Mouse (Mus musculus) liver, postnatal 0 days (tissue): Measurements from ENCODE around the gene Nceh1. TPM values are rescaled to one million over a fixed set of nuclear protein-coding genes. Genes with fewer than 3 reads are reported as not detected.
A peak's percentile ranks its signal among the peaks of the same experiment; 100 is the strongest.

ENCODE experiments used
- ATAC-seq: fragments of 200-750 bp; cut with Nextera tagmentation; 2 replicates; pipeline ENCODE4 v1.8.0; 2017; ENCODE audit warnings: mild to moderate bottlenecking, moderate library complexity
- DNase-seq: peaks from one replicate; pipeline ENCODE4 v3.0.0-alpha.2; 2016
- H3K27ac ChIP-seq: fragments of 300-500 bp; sonication (generic); 2 replicates; pipeline ENCODE4 v1.5.1; 2014; ENCODE audit warnings: antibody characterized with exemption, moderate library complexity, mild to moderate bottlenecking, low read depth
- H3K27me3 ChIP-seq: fragments of 300-500 bp; sonication (generic); 2 replicates; pipeline ENCODE4 v1.6.1; 2014; ENCODE audit warnings: low read length, control low read depth, mixed read lengths; ENCODE audit not compliant: insufficient read depth
- H3K36me3 ChIP-seq: fragments of 300-500 bp; sonication (generic); replicated peaks from 2 replicates; pipeline ENCODE4 v1.6.1; 2014; ENCODE audit warnings: mild to moderate bottlenecking, control low read depth, low read length, moderate library complexity, mixed read lengths; ENCODE audit not compliant: insufficient read depth
- H3K4me1 ChIP-seq: fragments of 300-500 bp; sonication (generic); 2 replicates; pipeline ENCODE4 v1.6.1; 2014; ENCODE audit warnings: antibody characterized with exemption, mild to moderate bottlenecking, control low read depth; ENCODE audit not compliant: insufficient read depth
- H3K4me2 ChIP-seq: fragments of 300-500 bp; sonication (generic); 2 replicates; pipeline ENCODE4 v1.6.1; 2014; ENCODE audit warnings: low read depth, mild to moderate bottlenecking, low read length, moderate library complexity, mixed read lengths
- H3K4me3 ChIP-seq: fragments of 300-500 bp; sonication (generic); 2 replicates; pipeline ENCODE4 v1.5.1; 2014; ENCODE audit warnings: low read depth, low read length
- H3K9ac ChIP-seq: fragments of 300-500 bp; sonication (generic); replicated peaks from 2 replicates; pipeline ENCODE4 v1.6.1; 2014; ENCODE audit warnings: mild to moderate bottlenecking, moderate library complexity
- H3K9me3 ChIP-seq: fragments of 300-500 bp; sonication (generic); 2 replicates; pipeline ENCODE4 v1.6.1; 2016; ENCODE audit warnings: mild to moderate bottlenecking, control low read depth, low read length, mixed read lengths
- CTCF ChIP-seq: sonication (generic); IDR thresholded peaks from 2 replicates; pipeline ENCODE4 v1.5.1; 2016; ENCODE audit warnings: antibody characterized with exemption, low read depth
- EP300 ChIP-seq: IDR thresholded peaks from 2 replicates; pipeline ENCODE4 v1.6.1; 2016; ENCODE audit warnings: antibody characterized with exemption, low read depth, mild to moderate bottlenecking
- WGBS: fragments of 180-500 bp; shearing (Covaris S2); extraction: QIAGEN DNeasy Blood & Tissue Kit; methylation state at CpG from one replicate; pipeline ENCODE4 v1.1.7; 2014; ENCODE audit not compliant: insufficient replicate concordance; 5-methylcytosine and 5-hydroxymethylcytosine counted together
- polyA plus RNA-seq: library from polyadenylated mRNA; unstranded; fragments of >200 nt; fragmentation: Nextera tagmentation; extraction: Ambion mirVana; gene quantifications from 2 replicates; pipeline ENCODE4 v1.2.1, GENCODE M21; 2015

The Nceh1 gene
- polyA plus RNA-seq, 1 experiment from 2014 or later, result 23.9 TPM

- no peaks in the 10 kb centered on the region for H3K27me3 ChIP-seq
- peak overlapping the region; percentile 53 for H3K27ac ChIP-seq
- TF ChIP-seq EP300 (no peak; the same call in 1 of the 2 replicates), CTCF (no peak)
- no peaks in the 10 kb centered on the region for H3K9me3 ChIP-seq
- H3K9ac ChIP-seq, result no peak overlapping the region
- ATAC-seq (peak; percentile 33; the same call in 1 of the 2 replicates), DNase-seq (peak; percentile 25)
- H3K4me1 ChIP-seq, result peaks cover 10% of the 10 kb centered on the region
- H3K4me3 ChIP-seq, result no peak overlapping the region
- no peak overlapping the region for H3K4me2 ChIP-seq
- peaks cover 8% of the 10 kb centered on the region; the same call in 1 of the 2 replicates for H3K36me3 ChIP-seq
- WGBS, result 50% methylated on average over 5 of the region's 5 CpGs
Measured at GRCm38 (mm10) chr3:27218604-27219003, 35.8 kb downstream of the Nceh1 start.

- DNase-seq (no peak), ATAC-seq (peak; percentile 78)
- H3K4me1 ChIP-seq, result peaks cover 10% of the 10 kb centered on the region
- peak overlapping the region; percentile 69 for H3K27ac ChIP-seq
- no peaks in the 10 kb centered on the region for H3K27me3 ChIP-seq
- H3K36me3 ChIP-seq, result peaks cover 9% of the 10 kb centered on the region; the same call in 1 of the 2 replicates
- 45% methylated on average over 2 of the region's 2 CpGs for WGBS
- H3K9ac ChIP-seq, result no peak overlapping the region
- TF ChIP-seq EP300 (no peak), CTCF (no peak)
- H3K4me2 ChIP-seq, result peak overlapping the region; percentile 40; the same call in 1 of the 2 replicates
- no peaks in the 10 kb centered on the region for H3K9me3 ChIP-seq
- H3K4me3 ChIP-seq, result no peak overlapping the region
Measured at GRCm38 (mm10) chr3:27222052-27222451, 39.3 kb downstream of the Nceh1 start.

GRCm38 (mm10) chr3:27222488-27222887 is 39.7 kb downstream of the Nceh1 start:
- peak overlapping the region; percentile 69 for H3K27ac ChIP-seq
- TF ChIP-seq CTCF, result no peak
- no peak for TF ChIP-seq EP300
- no peak for DNase-seq
- no peak overlapping the region for H3K9ac ChIP-seq
- 68% methylated on average over 17 of the region's 17 CpGs for WGBS
- peak overlapping the region; percentile 40 for H3K4me2 ChIP-seq
- H3K9me3 ChIP-seq, result no peaks in the 10 kb centered on the region
- peaks cover 10% of the 10 kb centered on the region for H3K4me1 ChIP-seq
- ATAC-seq, result peak; percentile 59
- no peak overlapping the region for H3K4me3 ChIP-seq
- H3K36me3 ChIP-seq, result peaks cover 10% of the 10 kb centered on the region; the same call in 1 of the 2 replicates
- no peaks in the 10 kb centered on the region for H3K27me3 ChIP-seq

GRCm38 (mm10) chr3:27227629-27228453 is 45.1 kb downstream of the Nceh1 start:
- H3K27me3 ChIP-seq, result no peaks in the 10 kb centered on the region
- no peak overlapping the region for H3K4me3 ChIP-seq
- 55% methylated on average over 3 of the region's 3 CpGs for WGBS
- no peak overlapping the region for H3K4me2 ChIP-seq
- no peak for TF ChIP-seq CTCF
- no peak for TF ChIP-seq EP300
- DNase-seq (no peak), ATAC-seq (peak; percentile 52)
- H3K4me1 ChIP-seq, result peaks cover 13% of the 10 kb centered on the region
- peak overlapping the region; percentile 60 for H3K27ac ChIP-seq
- no peaks in the 10 kb centered on the region for H3K9me3 ChIP-seq
- peaks cover 19% of the 10 kb centered on the region; the same call in 1 of the 2 replicates for H3K36me3 ChIP-seq
- H3K9ac ChIP-seq, result no peak overlapping the region

GRCm38 (mm10) chr3:27228530-27229309 is 46.0 kb downstream of the Nceh1 start:
- peak overlapping the region; percentile 60; the same call in 1 of the 2 replicates for H3K27ac ChIP-seq
- H3K4me1 ChIP-seq, result peaks cover 10% of the 10 kb centered on the region
- no peak overlapping the region for H3K4me2 ChIP-seq
- peak; percentile 36 for DNase-seq
- 0 out of 2 replicates have a peak, but pooled peaks have one; percentile 20 for ATAC-seq
- H3K9ac ChIP-seq, result no peak overlapping the region
- no peaks in the 10 kb centered on the region for H3K9me3 ChIP-seq
- WGBS, result 66% methylated on average over 11 of the region's 11 CpGs
- no peaks in the 10 kb centered on the region for H3K27me3 ChIP-seq
- H3K4me3 ChIP-seq, result no peak overlapping the region
- peaks cover 15% of the 10 kb centered on the region; the same call in 1 of the 2 replicates for H3K36me3 ChIP-seq
- no peak for TF ChIP-seq EP300
- TF ChIP-seq CTCF, result peak; percentile 63

GRCm38 (mm10) chr3:27233361-27233760 is 50.6 kb downstream of the Nceh1 start:
- Histone ChIP-seq H3K27me3 (no peaks in the 10 kb centered on the region), H3K4me2 (no peak overlapping the region), H3K9ac (no peak overlapping the region), H3K4me3 (no peak overlapping the region), H3K9me3 (no peaks in the 10 kb centered on the region), H3K4me1 (peaks cover 9% of the 10 kb centered on the region), H3K27ac (peak overlapping the region; percentile 83; the same call in 1 of the 2 replicates), H3K36me3 (peaks cover 7% of the 10 kb centered on the region; the same call in 1 of the 2 replicates)
- WGBS, result 73% methylated on average over 4 of the region's 4 CpGs
- no peak for DNase-seq
- peak; percentile 13; the same call in 1 of the 2 replicates for ATAC-seq
- TF ChIP-seq CTCF (no peak), EP300 (no peak)
